Mouse (Mus musculus): ENCODE data around the gene Qtrt2. TPM values are rescaled to one million over a fixed set of nuclear protein-coding genes. Genes with fewer than 3 reads are reported as not detected.

Qtrt2 gene
- polyA plus RNA-seq, 1 experiment from 2014 or later, result 9.3 TPM

GRCm38 (mm10) chr16:43970426-43970825, 43.8 kb upstream of the Qtrt2 start:
- no peaks in the 10 kb centered on the region for H3K9me3 ChIP-seq (ENCODE audit: low read length)
- H3K27me3 ChIP-seq (replicated peaks; ENCODE audit: insufficient read depth, low read length), result no peaks in the 10 kb centered on the region
- DNase-seq (ENCODE audit: low spot score) (no peak), ATAC-seq (no peak)
- no peaks in the 10 kb centered on the region for H3K4me1 ChIP-seq (ENCODE audit: insufficient read depth, low read depth, low read length)
- H3K9ac ChIP-seq (replicated peaks; ENCODE audit: low read depth), result no peak overlapping the region
- 79% methylated on average over 3 of the region's 3 CpGs for WGBS
- no peak overlapping the region for H3K27ac ChIP-seq (ENCODE audit: low read length)
- H3K36me3 ChIP-seq (ENCODE audit: insufficient read depth, low read length), result no peaks in the 10 kb centered on the region
- no peak overlapping the region for H3K4me2 ChIP-seq (replicated peaks; ENCODE audit: low read depth, low read length)
- H3K4me3 ChIP-seq (ENCODE audit: low read depth, low read length), result no peak overlapping the region
- TF ChIP-seq EP300 (IDR thresholded peaks at IDR 0.05) (no peak), CTCF (IDR thresholded peaks at IDR 0.05) (no peak)

- Histone ChIP-seq H3K4me3 (ENCODE audit: low read depth, low read length) (no peak overlapping the region), H3K9ac (replicated peaks; ENCODE audit: low read depth) (no peak overlapping the region), H3K4me2 (replicated peaks; ENCODE audit: low read depth, low read length) (no peak overlapping the region), H3K27me3 (replicated peaks; ENCODE audit: insufficient read depth, low read length) (no peaks in the 10 kb centered on the region), H3K4me1 (ENCODE audit: insufficient read depth, low read depth, low read length) (no peaks in the 10 kb centered on the region), H3K27ac (ENCODE audit: low read length) (no peak overlapping the region), H3K36me3 (ENCODE audit: insufficient read depth, low read length) (no peaks in the 10 kb centered on the region), H3K9me3 (ENCODE audit: low read length) (no peaks in the 10 kb centered on the region)
- WGBS, result 81% methylated on average over 13 of the region's 13 CpGs
- DNase-seq (ENCODE audit: low spot score) (peak; percentile 69), ATAC-seq (peak; percentile 38; the same call in 1 of the 2 replicates)
- TF ChIP-seq CTCF (IDR thresholded peaks at IDR 0.05) (no peak), EP300 (IDR thresholded peaks at IDR 0.05) (no peak)
Observed at GRCm38 (mm10) chr16:43965781-43966389, 39.3 kb upstream of the Qtrt2 start.

DNA sequence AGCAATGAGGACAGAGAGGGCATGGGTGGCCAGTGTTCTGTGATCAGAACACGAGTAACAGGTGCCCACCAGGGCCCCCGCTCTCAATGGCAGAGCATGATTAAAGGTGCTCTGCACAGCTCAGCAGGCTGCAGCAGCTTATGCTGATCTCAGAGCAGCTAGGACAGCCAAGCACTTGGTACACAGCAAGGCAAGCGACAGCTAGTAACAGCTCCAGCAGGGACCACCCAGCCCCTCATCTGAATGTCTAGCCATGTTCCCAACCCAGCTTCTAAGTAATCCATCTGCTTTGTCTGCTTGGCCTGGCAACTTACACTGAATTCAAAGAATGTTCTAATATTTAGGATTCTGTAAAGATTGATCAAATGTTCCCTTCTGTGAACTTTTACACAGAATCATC, 37.2 kb upstream of the Qtrt2 start:
- no peak for TF ChIP-seq CTCF (IDR thresholded peaks at IDR 0.05)
- Histone ChIP-seq H3K9ac (replicated peaks; ENCODE audit: low read depth) (no peak overlapping the region), H3K4me3 (ENCODE audit: low read depth, low read length) (no peak overlapping the region), H3K4me1 (ENCODE audit: insufficient read depth, low read depth, low read length) (no peaks in the 10 kb centered on the region), H3K9me3 (ENCODE audit: low read length) (no peaks in the 10 kb centered on the region), H3K27ac (ENCODE audit: low read length) (no peak overlapping the region), H3K27me3 (replicated peaks; ENCODE audit: insufficient read depth, low read length) (no peaks in the 10 kb centered on the region), H3K36me3 (ENCODE audit: insufficient read depth, low read length) (no peaks in the 10 kb centered on the region; the same call in 1 of the 2 replicates), H3K4me2 (replicated peaks; ENCODE audit: low read depth, low read length) (no peak overlapping the region)
- no peak for ATAC-seq
- 85% methylated on average over 3 of the region's 3 CpGs for WGBS
- DNase-seq (ENCODE audit: low spot score), result no peak

GRCm38 (mm10) chr16:43963291-43963690, 36.7 kb upstream of the Qtrt2 start:
- no peaks in the 10 kb centered on the region; the same call in 1 of the 2 replicates for H3K36me3 ChIP-seq (ENCODE audit: insufficient read depth, low read length)
- H3K27me3 ChIP-seq (replicated peaks; ENCODE audit: insufficient read depth, low read length), result no peaks in the 10 kb centered on the region
- H3K9ac ChIP-seq (replicated peaks; ENCODE audit: low read depth), result no peak overlapping the region
- H3K4me3 ChIP-seq (ENCODE audit: low read depth, low read length), result no peak overlapping the region
- H3K4me2 ChIP-seq (replicated peaks; ENCODE audit: low read depth, low read length), result no peak overlapping the region
- no peaks in the 10 kb centered on the region for H3K4me1 ChIP-seq (ENCODE audit: insufficient read depth, low read depth, low read length)
- H3K9me3 ChIP-seq (ENCODE audit: low read length), result no peaks in the 10 kb centered on the region
- DNase-seq (ENCODE audit: low spot score), result no peak
- TF ChIP-seq CTCF (IDR thresholded peaks at IDR 0.05), result no peak
- 91% methylated on average over 9 of the region's 9 CpGs for WGBS
- H3K27ac ChIP-seq (ENCODE audit: low read length), result no peak overlapping the region
- ATAC-seq, result no peak

DNA sequence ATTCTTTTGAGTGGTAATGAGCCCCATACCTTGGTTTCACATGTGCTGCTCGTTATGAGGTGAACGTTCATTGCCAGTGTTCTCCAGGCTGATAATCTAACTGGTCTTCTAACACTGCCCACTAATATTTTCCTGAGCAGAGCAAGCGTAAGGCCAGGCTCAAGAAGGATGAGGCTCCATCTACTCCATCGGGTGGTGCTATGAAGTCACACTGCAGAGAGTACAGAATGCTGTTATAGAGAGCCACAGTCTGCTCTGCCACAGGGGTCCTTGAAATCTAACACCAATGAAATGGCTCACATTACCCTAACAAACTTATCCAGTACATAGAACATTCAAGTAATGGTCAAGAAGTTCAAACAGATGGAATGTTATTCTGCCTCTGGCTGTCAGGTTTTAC, 31.4 kb upstream of the Qtrt2 start:
- Histone ChIP-seq H3K4me1 (ENCODE audit: insufficient read depth, low read depth, low read length) (no peaks in the 10 kb centered on the region), H3K4me2 (replicated peaks; ENCODE audit: low read depth, low read length) (no peak overlapping the region), H3K9ac (replicated peaks; ENCODE audit: low read depth) (no peak overlapping the region), H3K9me3 (ENCODE audit: low read length) (no peaks in the 10 kb centered on the region), H3K4me3 (ENCODE audit: low read depth, low read length) (no peak overlapping the region), H3K36me3 (ENCODE audit: insufficient read depth, low read length) (no peaks in the 10 kb centered on the region; the same call in 1 of the 2 replicates), H3K27me3 (replicated peaks; ENCODE audit: insufficient read depth, low read length) (no peaks in the 10 kb centered on the region), H3K27ac (ENCODE audit: low read length) (no peak overlapping the region)
- TF ChIP-seq CTCF (IDR thresholded peaks at IDR 0.05), result no peak
- DNase-seq (ENCODE audit: low spot score) (no peak), ATAC-seq (no peak)
- 84% methylated on average over 4 of the region's 4 CpGs for WGBS

DNA sequence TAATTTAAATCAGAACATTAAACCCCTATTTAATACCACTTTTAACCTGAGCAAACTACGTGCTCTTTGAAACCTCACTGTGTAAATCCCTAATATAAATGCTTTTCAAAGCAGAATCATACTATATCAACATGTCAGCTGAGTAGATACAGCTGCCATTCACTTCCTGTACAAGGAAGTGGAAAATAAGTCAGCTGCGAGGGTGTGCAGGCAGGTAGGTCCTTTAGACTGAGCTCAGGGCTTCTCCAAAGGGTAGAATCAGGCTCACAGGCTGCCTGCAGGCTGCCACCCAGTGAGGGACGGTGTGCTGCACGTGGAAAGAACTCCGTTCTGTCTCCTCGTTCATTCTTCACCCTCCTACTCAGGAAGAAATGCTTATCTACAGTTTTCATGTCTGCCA, 28.3 kb upstream of the Qtrt2 start:
- TF ChIP-seq EP300 (IDR thresholded peaks at IDR 0.05) (no peak), CTCF (IDR thresholded peaks at IDR 0.05) (no peak)
- H3K4me1 ChIP-seq (ENCODE audit: insufficient read depth, low read depth, low read length), result no peaks in the 10 kb centered on the region
- H3K9ac ChIP-seq (replicated peaks; ENCODE audit: low read depth), result no peak overlapping the region
- no peak for DNase-seq (ENCODE audit: low spot score)
- no peak overlapping the region for H3K4me2 ChIP-seq (replicated peaks; ENCODE audit: low read depth, low read length)
- no peak overlapping the region for H3K4me3 ChIP-seq (ENCODE audit: low read depth, low read length)
- H3K27ac ChIP-seq (ENCODE audit: low read length), result no peak overlapping the region
- WGBS, result 44% methylated on average over 6 of the region's 6 CpGs
- H3K36me3 ChIP-seq (ENCODE audit: insufficient read depth, low read length), result no peaks in the 10 kb centered on the region
- H3K27me3 ChIP-seq (replicated peaks; ENCODE audit: insufficient read depth, low read length), result no peaks in the 10 kb centered on the region
- no peaks in the 10 kb centered on the region for H3K9me3 ChIP-seq (ENCODE audit: low read length)
- no peak for ATAC-seq

GRCm38 (mm10) chr16:43951591-43951990, 25.0 kb upstream of the Qtrt2 start:
- DNase-seq (ENCODE audit: low spot score), result peak; percentile 74
- ATAC-seq, result peak; percentile 85
- WGBS, result 52% methylated on average over 4 of the region's 4 CpGs

More at GRCm38 (mm10) chr16:43951591-43951990, 25.0 kb upstream of the Qtrt2 start:
- H3K9me3 ChIP-seq (ENCODE audit: low read length), result no peaks in the 10 kb centered on the region
- H3K36me3 ChIP-seq (ENCODE audit: insufficient read depth, low read length), result no peaks in the 10 kb centered on the region
- H3K27ac ChIP-seq (ENCODE audit: low read length), result no peak overlapping the region
- TF ChIP-seq EP300 (IDR thresholded peaks at IDR 0.05), result no peak
- TF ChIP-seq CTCF (IDR thresholded peaks at IDR 0.05), result no peak
- no peaks in the 10 kb centered on the region for H3K27me3 ChIP-seq (replicated peaks; ENCODE audit: insufficient read depth, low read length)
- no peaks in the 10 kb centered on the region for H3K4me1 ChIP-seq (ENCODE audit: insufficient read depth, low read depth, low read length)
- H3K4me3 ChIP-seq (ENCODE audit: low read depth, low read length), result no peak overlapping the region
- no peak overlapping the region for H3K9ac ChIP-seq (replicated peaks; ENCODE audit: low read depth)
- no peak overlapping the region for H3K4me2 ChIP-seq (replicated peaks; ENCODE audit: low read depth, low read length)
